Mouse (Mus musculus): ENCODE data around the gene Tmem86a. TPM values are rescaled to one million over a fixed set of nuclear protein-coding genes. Genes with fewer than 3 reads are reported as not detected.
A peak's percentile ranks its signal among the peaks of the same experiment; 100 is the strongest.

Gene Tmem86a
- polyA plus RNA-seq, 1 experiment from 2014 or later, result 19.7 TPM

DNA sequence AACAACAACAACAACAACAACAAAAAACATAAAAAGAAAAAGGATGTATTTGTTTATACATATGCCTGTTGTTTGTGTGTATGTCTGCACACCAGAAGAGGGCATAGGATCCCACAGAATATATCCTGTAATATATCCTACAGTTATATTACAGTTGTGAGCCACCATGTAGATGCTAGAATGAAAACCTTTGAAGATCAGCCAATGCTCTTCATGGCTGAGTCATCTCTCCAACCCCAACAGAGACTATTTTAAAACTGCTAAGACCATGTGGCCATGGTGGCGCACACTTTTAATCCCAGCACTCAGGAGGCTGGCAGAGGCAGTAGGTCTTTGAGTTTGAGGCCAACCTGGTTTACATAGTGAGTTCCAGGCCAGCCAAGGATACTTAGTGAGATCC is 22.9 kb upstream of the Tmem86a start:
- no peak overlapping the region for H3K4me3 ChIP-seq
- no peak for ATAC-seq (replicated peaks; ENCODE audit: insufficient number of reproducible peaks, insufficient read depth, low FRiP score, low read depth)
- no peaks in the 10 kb centered on the region for H3K9me3 ChIP-seq (replicated peaks)
- H3K27me3 ChIP-seq, result no peaks in the 10 kb centered on the region
- no peaks in the 10 kb centered on the region for H3K36me3 ChIP-seq
- peaks cover 3% of the 10 kb centered on the region; the same call in 1 of the 2 replicates for H3K4me1 ChIP-seq (replicated peaks)
- no peak overlapping the region for H3K4me2 ChIP-seq
- 91% methylated on average over 1 of the region's 1 CpGs for WGBS
- H3K27ac ChIP-seq, result no peak overlapping the region
- H3K9ac ChIP-seq, result no peak overlapping the region

DNA sequence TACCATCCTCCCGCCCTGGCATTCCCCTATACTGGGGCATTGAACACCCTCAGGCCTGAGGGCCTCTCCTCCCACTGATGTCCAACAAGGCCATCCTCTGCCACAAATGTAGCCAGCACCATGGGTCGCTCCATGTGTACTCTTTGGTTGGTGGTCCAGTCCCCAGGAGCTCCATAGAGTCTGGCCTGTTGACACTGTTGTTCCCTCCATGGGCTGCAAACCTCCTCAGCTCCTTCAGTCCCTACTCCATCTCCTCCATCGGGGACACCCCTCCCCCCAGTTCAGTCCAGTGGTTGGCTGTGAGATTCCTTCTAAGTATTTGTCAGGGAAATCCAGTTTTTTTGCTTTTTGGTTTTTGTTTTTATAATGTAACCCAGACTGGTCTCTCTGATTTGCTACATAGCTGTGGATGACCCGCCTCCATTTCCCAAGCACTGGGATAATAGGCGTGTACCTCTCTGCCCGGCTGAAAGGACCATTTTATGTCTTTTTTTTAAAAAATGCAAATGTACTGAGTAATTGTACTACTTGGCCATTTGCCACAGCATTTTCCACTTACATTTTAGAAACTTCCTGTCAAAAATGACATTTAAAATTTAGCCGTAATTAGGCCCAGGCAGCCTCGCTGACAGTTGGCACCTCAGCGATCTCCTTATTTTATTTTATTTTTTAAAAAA is 19.7 kb upstream of the Tmem86a start:
- no peak overlapping the region for H3K4me3 ChIP-seq
- no peaks in the 10 kb centered on the region for H3K36me3 ChIP-seq
- no peak for ATAC-seq (replicated peaks; ENCODE audit: insufficient number of reproducible peaks, insufficient read depth, low FRiP score, low read depth)
- no peak overlapping the region for H3K4me2 ChIP-seq
- H3K9ac ChIP-seq, result no peak overlapping the region
- H3K27me3 ChIP-seq, result no peaks in the 10 kb centered on the region
- no peaks in the 10 kb centered on the region for H3K9me3 ChIP-seq (replicated peaks)
- WGBS, result 79% methylated on average over 9 of the region's 9 CpGs
- H3K4me1 ChIP-seq (replicated peaks), result no peaks in the 10 kb centered on the region
- no peak overlapping the region for H3K27ac ChIP-seq

DNA sequence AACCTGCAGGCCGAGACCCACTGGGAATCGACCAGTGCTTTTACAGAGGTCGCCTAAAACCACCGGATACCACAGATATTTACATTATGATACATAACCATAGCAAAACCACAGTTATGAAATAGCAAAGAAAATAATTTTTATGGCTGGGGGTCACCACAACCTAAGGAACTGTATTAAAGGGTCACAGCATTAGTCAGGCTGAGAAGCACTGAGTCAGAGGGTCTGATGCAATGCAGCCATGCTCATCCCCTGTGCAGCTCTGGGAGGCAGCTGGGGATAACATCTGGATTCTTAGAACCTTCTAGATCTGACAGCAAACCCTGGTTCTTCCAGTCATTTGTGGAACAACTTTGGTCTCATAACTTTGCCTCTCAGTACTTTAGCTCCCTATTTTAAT is 19.0 kb upstream of the Tmem86a start:
- Histone ChIP-seq H3K9ac (no peak overlapping the region), H3K4me3 (no peak overlapping the region), H3K4me2 (no peak overlapping the region), H3K9me3 (replicated peaks) (no peaks in the 10 kb centered on the region), H3K27me3 (no peaks in the 10 kb centered on the region), H3K27ac (no peak overlapping the region), H3K36me3 (no peaks in the 10 kb centered on the region), H3K4me1 (replicated peaks) (no peaks in the 10 kb centered on the region)
- 75% methylated on average over 4 of the region's 4 CpGs for WGBS
- ATAC-seq (replicated peaks; ENCODE audit: insufficient number of reproducible peaks, insufficient read depth, low FRiP score, low read depth), result no peak

DNA sequence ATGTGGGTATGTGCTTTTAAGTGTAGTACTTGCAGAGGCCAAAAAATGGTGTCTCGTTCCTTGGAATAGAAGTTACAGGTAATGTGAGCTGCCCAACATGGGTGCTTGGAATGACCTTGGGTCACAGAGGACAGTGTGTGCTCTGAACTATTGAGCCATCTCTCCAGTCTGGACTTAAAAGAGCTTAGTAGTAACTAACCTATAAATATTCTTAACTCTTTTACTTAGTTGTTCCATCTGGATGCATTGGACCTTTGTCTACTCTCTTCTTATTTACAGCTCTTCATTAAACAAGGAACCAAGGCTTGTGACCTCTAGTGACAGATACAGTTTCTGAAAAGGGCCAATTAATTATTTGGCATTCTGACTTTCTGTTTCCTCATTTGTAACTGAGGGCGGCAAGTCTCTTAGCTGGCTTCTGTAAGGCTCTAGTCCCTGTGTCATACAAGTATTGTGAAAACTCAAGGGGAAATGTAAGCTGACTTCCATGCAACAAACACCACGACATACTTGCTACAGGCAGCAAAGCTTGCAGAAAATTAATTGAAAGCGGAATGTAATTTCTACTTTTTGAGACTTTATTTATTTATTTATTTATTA is 15.5 kb upstream of the Tmem86a start:
- no peak for ATAC-seq (replicated peaks; ENCODE audit: insufficient number of reproducible peaks, insufficient read depth, low FRiP score, low read depth)
- no peaks in the 10 kb centered on the region for H3K4me1 ChIP-seq (replicated peaks)
- H3K4me2 ChIP-seq, result no peak overlapping the region
- no peak overlapping the region for H3K27ac ChIP-seq
- no peaks in the 10 kb centered on the region for H3K9me3 ChIP-seq (replicated peaks)
- 82% methylated on average over 4 of the region's 4 CpGs for WGBS
- no peaks in the 10 kb centered on the region for H3K36me3 ChIP-seq
- H3K4me3 ChIP-seq, result no peak overlapping the region
- H3K9ac ChIP-seq, result no peak overlapping the region
- no peaks in the 10 kb centered on the region for H3K27me3 ChIP-seq

DNA sequence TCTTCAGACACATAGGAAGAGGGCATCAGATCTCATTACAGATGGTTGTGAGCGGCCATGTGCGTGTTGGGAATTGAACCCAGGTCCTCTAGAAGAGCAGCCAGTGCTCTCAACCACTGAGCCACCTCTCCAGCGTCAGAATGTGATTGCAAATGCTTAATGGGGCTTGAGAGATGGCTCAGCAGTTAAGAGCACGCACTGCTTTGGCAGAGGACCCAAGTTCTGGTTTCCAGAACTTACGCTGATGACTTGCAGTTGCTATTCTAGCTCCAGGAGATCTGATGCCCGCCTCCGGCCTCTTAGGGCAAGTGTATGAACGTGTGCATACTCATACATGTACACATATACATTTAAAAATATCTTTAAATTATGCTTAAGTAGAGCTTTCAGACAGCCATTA is 15.0 kb upstream of the Tmem86a start:
- WGBS, result 66% methylated on average over 8 of the region's 8 CpGs

DNA sequence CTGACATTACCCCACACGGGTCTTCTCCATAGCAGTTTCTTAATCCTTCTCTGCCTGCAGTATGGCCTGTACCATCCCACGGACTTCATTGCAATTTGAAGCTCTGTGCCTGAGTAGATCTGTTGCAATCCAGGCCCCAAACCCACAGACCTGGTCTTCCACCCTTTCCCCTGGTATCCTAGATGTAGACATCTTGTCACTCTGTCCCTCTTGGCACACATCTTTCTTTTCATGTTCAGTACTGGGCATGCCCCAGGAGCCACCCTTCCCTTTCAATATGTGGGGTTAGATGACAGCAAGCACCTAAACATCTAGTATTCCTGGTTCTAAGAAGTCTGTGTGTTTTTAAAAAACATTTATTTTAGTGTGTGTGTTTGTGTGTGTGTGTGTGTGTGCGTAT is 8.7 kb upstream of the Tmem86a start:
- ATAC-seq (replicated peaks; ENCODE audit: insufficient number of reproducible peaks, insufficient read depth, low FRiP score, low read depth), result no peak
- H3K9me3 ChIP-seq (replicated peaks), result no peaks in the 10 kb centered on the region
- no peak overlapping the region for H3K4me2 ChIP-seq
- H3K27me3 ChIP-seq, result no peaks in the 10 kb centered on the region
- H3K27ac ChIP-seq, result no peak overlapping the region
- no peak overlapping the region for H3K9ac ChIP-seq
- H3K4me1 ChIP-seq (replicated peaks), result peaks cover 9% of the 10 kb centered on the region; the same call in 1 of the 2 replicates
- WGBS, result 80% methylated on average over 3 of the region's 3 CpGs
- H3K4me3 ChIP-seq, result no peak overlapping the region
- H3K36me3 ChIP-seq, result no peaks in the 10 kb centered on the region

More for the DNA sequence above, 15.0 kb upstream of the Tmem86a start:
- H3K27ac ChIP-seq, result no peak overlapping the region
- H3K4me1 ChIP-seq (replicated peaks), result no peaks in the 10 kb centered on the region
- H3K4me3 ChIP-seq, result no peak overlapping the region
- no peaks in the 10 kb centered on the region for H3K9me3 ChIP-seq (replicated peaks)
- H3K4me2 ChIP-seq, result no peak overlapping the region
- no peaks in the 10 kb centered on the region for H3K36me3 ChIP-seq
- no peak overlapping the region for H3K9ac ChIP-seq
- no peaks in the 10 kb centered on the region for H3K27me3 ChIP-seq
- no peak for ATAC-seq (replicated peaks; ENCODE audit: insufficient number of reproducible peaks, insufficient read depth, low FRiP score, low read depth)

DNA sequence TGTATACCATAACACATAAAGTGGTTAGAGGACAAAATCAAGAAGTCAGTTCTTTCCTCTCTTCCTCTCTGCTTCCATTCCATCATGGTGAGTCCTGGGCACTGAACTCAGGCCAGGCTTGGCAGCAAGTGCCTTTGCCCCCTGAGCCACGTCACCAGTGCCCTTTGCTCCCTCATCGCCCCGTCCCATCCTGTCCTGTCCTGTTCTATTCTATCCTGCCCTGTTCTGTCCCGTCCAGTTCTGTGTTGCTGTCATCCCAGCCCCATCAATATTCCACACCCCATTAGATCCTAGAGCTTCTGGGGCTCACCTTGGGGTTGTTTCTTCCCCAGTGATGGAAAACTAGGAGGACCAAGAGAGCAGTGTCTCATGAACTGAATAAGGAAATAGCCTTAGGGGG is 8.3 kb upstream of the Tmem86a start:
- Histone ChIP-seq H3K27me3 (no peaks in the 10 kb centered on the region), H3K4me3 (no peak overlapping the region), H3K9me3 (replicated peaks) (no peaks in the 10 kb centered on the region), H3K9ac (no peak overlapping the region), H3K4me1 (replicated peaks) (peaks cover 9% of the 10 kb centered on the region; the same call in 1 of the 2 replicates), H3K4me2 (no peak overlapping the region), H3K36me3 (no peaks in the 10 kb centered on the region), H3K27ac (peak overlapping the region; percentile 74; the same call in 1 of the 2 replicates)
- ATAC-seq (replicated peaks; ENCODE audit: insufficient number of reproducible peaks, insufficient read depth, low FRiP score, low read depth), result no peak
- WGBS, result 78% methylated on average over 4 of the region's 4 CpGs

DNA sequence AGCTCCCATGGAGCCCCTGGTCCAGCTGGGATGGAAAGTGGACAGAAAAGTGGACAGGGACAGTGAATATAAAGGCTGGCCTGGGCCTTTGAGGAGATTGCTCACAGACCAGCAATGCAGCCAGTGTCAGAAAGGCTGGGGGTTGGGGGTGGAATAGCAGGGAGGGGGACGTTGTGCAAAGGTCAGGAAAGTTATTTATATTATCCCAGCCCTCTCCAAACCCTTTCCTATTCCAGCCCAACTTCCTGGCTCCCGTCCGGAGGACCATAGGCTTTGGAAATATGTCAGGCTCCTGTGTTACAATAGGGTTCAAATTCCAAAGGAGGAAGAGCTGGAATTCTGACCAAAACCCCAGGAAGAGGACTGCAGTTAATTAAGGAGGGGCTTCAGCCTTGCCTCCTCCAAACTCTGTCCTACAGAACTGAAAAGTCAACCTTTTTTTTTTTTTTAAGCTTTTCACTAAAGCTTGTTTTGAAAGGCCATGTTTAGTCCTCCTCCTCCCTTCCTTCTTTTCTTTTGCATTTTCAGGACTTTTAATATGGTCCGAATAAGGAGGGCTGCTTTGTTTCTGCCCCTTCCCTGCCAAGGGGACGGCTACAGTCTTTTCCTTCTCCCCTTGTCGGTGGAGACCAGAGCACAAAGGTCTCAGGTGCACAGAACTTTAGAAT is 7.4 kb upstream of the Tmem86a start:
- H3K36me3 ChIP-seq, result no peaks in the 10 kb centered on the region
- WGBS, result 31% methylated on average over 6 of the region's 6 CpGs
- H3K4me2 ChIP-seq, result no peak overlapping the region
- H3K4me1 ChIP-seq (replicated peaks), result peaks cover 9% of the 10 kb centered on the region; the same call in 1 of the 2 replicates
- H3K27ac ChIP-seq, result peak overlapping the region; percentile 74
- no peak overlapping the region for H3K4me3 ChIP-seq
- peak; percentile 64 for ATAC-seq (replicated peaks; ENCODE audit: insufficient number of reproducible peaks, insufficient read depth, low FRiP score, low read depth)
- no peaks in the 10 kb centered on the region for H3K9me3 ChIP-seq (replicated peaks)
- H3K27me3 ChIP-seq, result no peaks in the 10 kb centered on the region
- no peak overlapping the region for H3K9ac ChIP-seq

DNA sequence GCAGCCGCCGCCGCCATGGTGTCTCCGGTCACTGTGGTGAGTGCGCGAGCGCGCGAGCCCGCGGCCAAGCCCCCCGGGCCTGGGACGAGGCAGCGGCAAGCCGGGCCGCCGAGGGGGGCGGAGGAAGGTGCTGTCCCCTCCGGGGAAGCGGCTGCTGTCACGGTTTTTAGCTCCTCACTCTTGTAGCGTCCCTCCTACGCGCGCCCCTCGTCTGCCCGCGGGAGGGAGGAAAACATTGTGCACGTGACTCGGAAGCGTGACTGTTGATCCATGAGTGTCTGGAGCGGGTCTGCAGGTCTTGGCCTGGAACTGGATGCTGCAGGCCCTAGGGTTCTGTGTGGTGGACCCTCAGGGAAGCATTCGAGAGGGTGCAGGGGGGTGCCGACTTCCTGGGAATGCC is 365 bp downstream of the Tmem86a start:
- H3K27ac ChIP-seq, result peak overlapping the region; percentile 94
- H3K36me3 ChIP-seq, result 0 out of 2 replicates have a peak, but pooled peaks cover 3% of the 10 kb centered on the region
- no peaks in the 10 kb centered on the region for H3K27me3 ChIP-seq
- WGBS, result under 1% methylated on average over 34 of the region's 34 CpGs
- peak; percentile 44 for ATAC-seq (replicated peaks; ENCODE audit: insufficient number of reproducible peaks, insufficient read depth, low FRiP score, low read depth)
- H3K4me1 ChIP-seq (replicated peaks), result peaks cover 27% of the 10 kb centered on the region
- no peaks in the 10 kb centered on the region for H3K9me3 ChIP-seq (replicated peaks)
- peak overlapping the region; percentile 83 for H3K4me3 ChIP-seq
- peak overlapping the region; percentile 85 for H3K9ac ChIP-seq
- H3K4me2 ChIP-seq, result peak overlapping the region; percentile 93

DNA sequence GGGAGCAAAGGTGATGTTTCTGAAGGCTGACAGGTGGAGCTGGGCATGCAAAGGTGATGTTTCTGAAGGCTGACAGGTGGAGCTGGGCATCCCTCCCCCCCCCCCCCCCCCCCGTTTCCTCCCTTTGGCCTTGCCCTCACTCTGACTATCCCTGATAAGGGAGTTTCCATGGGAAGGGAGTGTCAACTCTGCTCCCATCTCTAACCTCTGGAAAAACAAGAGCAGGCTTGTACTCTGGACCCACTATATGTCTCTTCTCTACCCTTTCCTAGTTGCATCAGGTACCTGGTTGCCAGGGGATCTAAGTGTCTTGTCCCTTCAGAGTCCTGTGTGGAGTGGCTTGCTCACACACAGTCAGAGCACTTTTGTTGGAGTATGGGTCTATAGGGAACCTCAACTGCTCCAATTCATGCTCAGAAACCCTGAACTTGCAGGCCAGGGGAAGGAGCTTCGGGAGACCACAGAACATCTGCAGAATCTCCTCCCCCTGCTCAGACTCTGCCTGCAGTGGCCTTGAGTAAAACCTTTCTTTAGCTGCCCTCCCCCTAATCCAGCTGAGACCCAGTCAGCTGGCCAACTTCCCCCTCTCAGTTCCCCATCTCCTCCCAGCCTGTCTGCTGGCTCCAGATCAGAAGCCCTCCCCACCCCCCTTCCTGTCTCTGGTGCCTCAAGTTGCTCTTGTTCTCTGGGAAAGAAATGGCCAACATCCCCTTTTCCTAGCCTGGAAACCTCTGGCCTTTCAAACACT is 1.2 kb downstream of the Tmem86a start:
- peak overlapping the region; percentile 93 for H3K4me2 ChIP-seq
- ATAC-seq (replicated peaks; ENCODE audit: insufficient number of reproducible peaks, insufficient read depth, low FRiP score, low read depth), result peak; percentile 18; the same call in 1 of the 2 replicates
- no peaks in the 10 kb centered on the region for H3K27me3 ChIP-seq
- H3K9ac ChIP-seq, result peak overlapping the region; percentile 85; the same call in 1 of the 2 replicates
- 0 out of 2 replicates have a peak, but pooled peaks cover 3% of the 10 kb centered on the region for H3K36me3 ChIP-seq
- no peaks in the 10 kb centered on the region for H3K9me3 ChIP-seq (replicated peaks)
- peaks cover 27% of the 10 kb centered on the region for H3K4me1 ChIP-seq (replicated peaks)
- H3K4me3 ChIP-seq, result peak overlapping the region; percentile 83
- peak overlapping the region; percentile 94 for H3K27ac ChIP-seq
- WGBS, result 12% methylated on average over 2 of the region's 2 CpGs

DNA sequence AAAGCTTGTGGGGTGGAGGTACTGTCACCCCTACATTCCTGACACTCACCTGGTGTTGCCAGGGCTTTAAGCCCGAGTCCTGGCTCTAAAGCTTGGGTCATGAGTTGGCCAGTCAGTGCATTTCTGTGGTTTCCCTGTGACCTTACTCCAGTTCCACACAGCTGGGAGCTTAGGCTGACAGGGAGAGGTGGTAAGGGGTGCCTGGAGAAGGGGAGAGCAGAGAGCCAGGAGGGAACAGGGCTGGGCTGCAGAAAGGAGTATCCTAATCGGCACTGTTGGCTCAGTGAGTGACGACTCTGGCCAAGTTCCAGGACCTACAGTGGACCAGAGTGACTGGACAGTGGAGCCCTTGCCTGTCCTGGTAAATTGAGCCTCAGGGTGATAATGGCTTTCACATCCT is 1.9 kb downstream of the Tmem86a start:
- 10% methylated on average over 3 of the region's 3 CpGs for WGBS

More for the DNA sequence above, 1.9 kb downstream of the Tmem86a start:
- 0 out of 2 replicates have a peak, but pooled peaks cover 3% of the 10 kb centered on the region for H3K36me3 ChIP-seq
- H3K27ac ChIP-seq, result peak overlapping the region; percentile 94
- peaks cover 27% of the 10 kb centered on the region for H3K4me1 ChIP-seq (replicated peaks)
- H3K9me3 ChIP-seq (replicated peaks), result no peaks in the 10 kb centered on the region
- H3K9ac ChIP-seq, result 0 out of 2 replicates have a peak overlapping the region, but pooled peaks have one; percentile 24
- H3K27me3 ChIP-seq, result no peaks in the 10 kb centered on the region
- peak overlapping the region; percentile 83 for H3K4me3 ChIP-seq
- peak overlapping the region; percentile 93 for H3K4me2 ChIP-seq
- ATAC-seq (replicated peaks; ENCODE audit: insufficient number of reproducible peaks, insufficient read depth, low FRiP score, low read depth), result peak; percentile 32
